Mouse (Mus musculus) heart, adult 2 months (tissue): Measurements from ENCODE around the gene Ociad1. TPM values are rescaled to one million over a fixed set of nuclear protein-coding genes. Genes with fewer than 3 reads are reported as not detected.

Experiments
- DNase-seq, 2 experiments: peaks; one replicate each; pipeline ENCODE4 v3.0.0; 2021
- H3K27ac ChIP-seq: fragments of 200-600 bp; 2 replicates; pipeline ENCODE4 v1.8.1; 2022
- H3K27me3 ChIP-seq: fragments of 200-500 bp; 2 replicates; pipeline ENCODE4 v1.6.1; 2012; ENCODE audit warnings: mild to moderate bottlenecking, low read length, inconsistent platforms, mixed read lengths; ENCODE audit not compliant: control insufficient read depth, insufficient read depth
- H3K36me3 ChIP-seq: fragments of 200-500 bp; 2 replicates; pipeline ENCODE4 v1.6.1; 2012; ENCODE audit warnings: low read length, inconsistent platforms; ENCODE audit not compliant: control insufficient read depth, insufficient read depth
- H3K4me1 ChIP-seq: fragments of 200-500 bp; 2 replicates; pipeline ENCODE4 v1.6.1; 2011; ENCODE audit warnings: low read length; ENCODE audit not compliant: control insufficient read depth, insufficient read depth
- H3K4me3 ChIP-seq: fragments of 200-600 bp; 2 replicates; pipeline ENCODE4 v1.8.1; 2022
- H3K79me2 ChIP-seq: fragments of 200-500 bp; replicated peaks from 2 replicates; pipeline ENCODE4 v1.6.1; 2012; ENCODE audit warnings: mild to moderate bottlenecking, inconsistent platforms, low read length, moderate library complexity, mixed read lengths; ENCODE audit not compliant: control insufficient read depth, insufficient read depth
- H3K9ac ChIP-seq: fragments of 200-500 bp; 2 replicates; pipeline ENCODE4 v1.6.1; 2012; ENCODE audit warnings: low read depth, mild to moderate bottlenecking, control low read depth, inconsistent platforms, low read length, mixed read lengths
- CTCF ChIP-seq: fragments of 200-600 bp; IDR thresholded peaks from 2 replicates; pipeline ENCODE4 v1.8.1; 2022; ENCODE audit warnings: antibody characterized with exemption, mild to moderate bottlenecking, moderate library complexity
- EP300 ChIP-seq: fragments of 200-500 bp; IDR thresholded peaks from 2 replicates; pipeline ENCODE4 v1.6.1; 2011; ENCODE audit warnings: low read depth, low read length, control low read depth; ENCODE audit not compliant: insufficient read depth
- POLR2A ChIP-seq: fragments of 200-500 bp; IDR thresholded peaks from 2 replicates; pipeline ENCODE4 v1.6.1; 2011; ENCODE audit warnings: mild to moderate bottlenecking, low read depth, low read length, control low read depth; ENCODE audit not compliant: insufficient read depth
- WGBS: fragments of 180-500 bp; shearing (Covaris S2); methylation state at CpG from one replicate; pipeline ENCODE4 v1.1.7; 2018; 5-methylcytosine and 5-hydroxymethylcytosine counted together
- intact Hi-C: fragments of 180-260 bp; cut with DNase I; formaldehyde crosslinking; loops from one replicate; pipeline ENCODE4 v1.15.1; 2025
- long read RNA-seq: library from polyadenylated mRNA; stranded (forward); transcript quantifications from one replicate; pipeline ENCODE4 v2.0.0, GENCODE M21; 2021
- polyA plus RNA-seq: library from polyadenylated mRNA; depleted of rRNA; stranded (reverse); fragments of >200 nt; gene quantifications from 2 replicates; pipeline ENCODE4 v1.2.3, GENCODE M21; 2012; rRNA removed
- total RNA-seq, 2 experiments: library from RNA; stranded (reverse); gene quantifications; 2 replicates each; pipeline ENCODE4 v1.2.3; 2021

The Ociad1 gene
- total RNA-seq: 100 to 1,000 TPM; 232 to 249 TPM
- 83.4 and 133 TPM in 2 replicates for polyA plus RNA-seq
- long read RNA-seq, transcript Ociad1-201 (9 exons, 1,523 nt): major isoform, 25 of 43 reads
- long read RNA-seq, partial matches to known transcripts: 4 of 43 reads
- long read RNA-seq, other reads (novel, unspliced or antisense): 13 of 43 reads

- Histone ChIP-seq H3K36me3 (peaks cover 11% of the 10 kb centered on the region), H3K27ac (peak within 1 kb of the TSS; percentile 98), H3K4me1 (peaks cover 1% of the 10 kb centered on the region), H3K9ac (peak within 1 kb of the TSS; percentile 88), H3K4me3 (peak within 1 kb of the TSS; percentile 76), H3K27me3 (no peaks in the 10 kb centered on the region), H3K79me2 (no peaks in the 10 kb centered on the region; the same call in 1 of the 2 replicates)
- peak; percentile 94 to 96 for DNase-seq
- intact Hi-C loops: loop anchor here (1.0 to 10.0 kb wide), 2 partner anchors 36 to 202 kb away; partner anchors contain the start of gene Fryl
- peak; percentile 33; the same call in 1 of the 2 replicates for TF ChIP-seq CTCF
- 0 out of 2 replicates have a peak, but pooled peaks have one; percentile 33 for TF ChIP-seq EP300
- TF ChIP-seq POLR2A: peak; percentile 96
- WGBS: under 1% methylated on average over 58 of the region's 58 CpGs
These were observed at the start of gene Ociad1 for GRCm38 (mm10) chr5:73292502-73293457. TSS of gene Ociad1 (plus strand) at chr5:73292784.

GRCm38 (mm10) chr5:73244403-73244802 is 48.2 kb upstream of the Ociad1 start:
- DNase-seq: no peak
- H3K4me1 ChIP-seq: peaks cover 16% of the 10 kb centered on the region
- TF ChIP-seq CTCF (no peak), POLR2A (no peak), EP300 (no peak)
- no peak overlapping the region for H3K9ac ChIP-seq
- intact Hi-C loops: no loop called here
- peaks cover 15% of the 10 kb centered on the region for H3K79me2 ChIP-seq
- H3K27me3 ChIP-seq: no peaks in the 10 kb centered on the region
- no peak overlapping the region for H3K27ac ChIP-seq
- H3K36me3 ChIP-seq: peaks cover 4% of the 10 kb centered on the region
- WGBS: 59% methylated on average over 13 of the region's 13 CpGs
- no peak overlapping the region for H3K4me3 ChIP-seq

DNA sequence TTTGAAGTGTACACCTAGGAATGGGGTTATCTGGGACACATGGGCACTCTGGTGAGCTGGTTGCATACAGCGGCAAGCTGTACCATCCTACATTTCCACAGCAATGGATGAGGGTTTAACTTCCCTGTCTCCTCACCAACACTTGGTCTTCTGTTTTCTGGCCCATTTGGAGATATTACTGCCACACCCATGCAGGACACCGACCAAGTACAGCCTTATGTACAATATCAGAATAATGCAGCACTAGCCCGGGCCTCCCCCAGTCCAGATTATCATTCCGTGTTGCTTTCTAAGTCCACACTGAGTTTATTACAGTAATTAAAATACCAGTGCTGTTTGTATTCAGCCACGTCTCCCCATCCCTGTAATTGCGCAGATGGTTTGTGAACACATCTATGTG is 46.2 kb upstream of the Ociad1 start:
- intact Hi-C loops: no loop called here
- Histone ChIP-seq H3K4me1 (peaks cover 17% of the 10 kb centered on the region), H3K36me3 (peaks cover 4% of the 10 kb centered on the region), H3K9ac (no peak overlapping the region), H3K27ac (no peak overlapping the region), H3K79me2 (peaks cover 14% of the 10 kb centered on the region), H3K27me3 (no peaks in the 10 kb centered on the region), H3K4me3 (no peak overlapping the region)
- TF ChIP-seq EP300: no peak
- TF ChIP-seq POLR2A: no peak
- TF ChIP-seq CTCF: no peak
- no peak for DNase-seq
- WGBS: 85% methylated on average over 6 of the region's 6 CpGs

- intact Hi-C loops: no loop called here
- Histone ChIP-seq H3K79me2 (peaks cover 13% of the 10 kb centered on the region), H3K27me3 (no peaks in the 10 kb centered on the region), H3K9ac (no peak overlapping the region), H3K4me3 (no peak overlapping the region), H3K36me3 (peaks cover 6% of the 10 kb centered on the region), H3K4me1 (peaks cover 10% of the 10 kb centered on the region), H3K27ac (no peak overlapping the region)
- 56% methylated on average over 8 of the region's 8 CpGs for WGBS
- no peak for DNase-seq
- TF ChIP-seq EP300: no peak
- TF ChIP-seq POLR2A: no peak
- no peak for TF ChIP-seq CTCF
These were observed 44.4 kb upstream of the Ociad1 start for GRCm38 (mm10) chr5:73248211-73248610.

- Histone ChIP-seq H3K27ac (no peak overlapping the region), H3K36me3 (peaks cover 10% of the 10 kb centered on the region), H3K4me3 (no peak overlapping the region), H3K27me3 (no peaks in the 10 kb centered on the region), H3K9ac (no peak overlapping the region), H3K79me2 (peaks cover 10% of the 10 kb centered on the region), H3K4me1 (peaks cover 12% of the 10 kb centered on the region)
- 94% methylated on average over 4 of the region's 4 CpGs for WGBS
- TF ChIP-seq EP300: no peak
- no peak for TF ChIP-seq POLR2A
- TF ChIP-seq CTCF: no peak
- intact Hi-C loops: no loop called here
- no peak for DNase-seq
These were observed 43.2 kb upstream of the Ociad1 start for GRCm38 (mm10) chr5:73249341-73249740.
